Mouse (Mus musculus): ENCODE measurements at regions not wholly inside any gene's neighbourhood (a gene's known extent, or its start where the extent isn't known, plus 50 kb on each side); places are given as distances from the start of the nearest gene placed in this dataset.

DNA sequence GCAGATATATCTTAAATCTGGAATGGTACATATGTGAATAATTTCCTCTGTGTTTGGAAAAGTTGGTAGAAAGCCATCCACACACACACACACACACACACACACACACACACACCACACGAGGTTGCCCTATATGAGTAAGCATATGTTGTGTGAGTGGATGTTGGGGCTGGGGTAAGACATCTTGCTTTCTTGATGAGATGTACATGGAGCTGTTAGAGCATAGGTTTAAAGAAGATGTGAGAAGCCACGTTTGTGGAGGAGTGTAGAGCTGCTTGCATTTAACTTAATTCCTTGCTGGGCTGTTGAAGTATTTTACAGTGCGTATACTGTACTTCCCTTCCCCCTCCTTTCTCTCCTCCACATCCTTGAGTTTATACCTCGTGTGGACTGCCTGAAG lies 147.8 kb downstream of the Vrk1 start:
- Histone ChIP-seq H3K9ac (ENCODE audit: insufficient read depth, low read depth, low read length, poor library complexity, severe bottlenecking) (no peak overlapping the region), H3K9me3 (ENCODE audit: control insufficient read depth, insufficient read depth, low read depth, low read length) (no peaks in the 10 kb centered on the region), H3K27ac (ENCODE audit: insufficient read depth, low read depth, low read length, poor library complexity, severe bottlenecking) (no peak overlapping the region), H3K36me3 (ENCODE audit: control insufficient read depth, insufficient read depth, low read length, poor library complexity, severe bottlenecking) (no peaks in the 10 kb centered on the region), H3K4me1 (ENCODE audit: control insufficient read depth in 2 of 2, insufficient read depth in 2 of 2, low read length in 2 of 2, poor library complexity in 1 of 2) (no peaks in the 10 kb centered on the region), H3K4me3 (ENCODE audit: insufficient read depth in 1 of 2, low read depth in 1 of 2, low read length in 2 of 2, poor library complexity in 1 of 2, severe bottlenecking in 1 of 2) (no peak overlapping the region)
- DNase-seq (ENCODE audit: low read depth, low spot score) = no peak
- in situ Hi-C loops (cut with MboI; ENCODE audit: low sequenced_read_pairs in 2 of 2, unreplicated experiment in 2 of 2) = no loop called here
- TF ChIP-seq MAFK (IDR thresholded peaks at IDR 0.05; ENCODE audit: insufficient read depth, low read depth, low read length) = no peak
- TF ChIP-seq ZC3H11A (IDR thresholded peaks at IDR 0.05; ENCODE audit: borderline replicate concordance, low read depth, low read length) = no peak
- TF ChIP-seq CHD2 (IDR thresholded peaks at IDR 0.05; ENCODE audit: low read depth, low read length) = no peak
- TF ChIP-seq ZNF384 (IDR thresholded peaks at IDR 0.05; ENCODE audit: low read depth, low read length) = no peak
- TF ChIP-seq HCFC1 (IDR thresholded peaks at IDR 0.05; ENCODE audit: borderline replicate concordance, insufficient read depth, low read length) = no peak

DNA sequence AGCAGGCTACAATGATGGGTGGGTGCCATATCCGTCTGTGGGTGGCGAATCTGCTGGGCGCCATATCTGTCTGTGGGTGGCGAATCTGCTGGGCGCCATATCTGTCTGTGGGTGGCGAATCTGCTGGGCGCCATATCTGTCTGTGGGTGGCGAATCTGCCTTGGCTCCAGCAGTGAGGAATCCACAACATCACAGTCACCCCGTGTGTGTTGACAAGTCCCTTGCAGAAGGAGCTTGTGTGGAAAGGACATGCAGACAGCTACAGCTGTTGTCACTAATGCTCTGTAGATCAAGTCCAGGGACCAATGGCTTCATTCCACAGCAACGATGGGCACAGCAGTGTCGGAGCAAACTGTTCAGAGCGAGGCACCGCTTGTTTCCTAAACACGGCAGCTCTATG lies 148.6 kb downstream of the Vrk1 start:
- Histone ChIP-seq H3K9me3 (ENCODE audit: control insufficient read depth, insufficient read depth, low read depth, low read length) (no peaks in the 10 kb centered on the region), H3K27ac (ENCODE audit: insufficient read depth, low read depth, low read length, poor library complexity, severe bottlenecking) (no peak overlapping the region), H3K4me3 (ENCODE audit: insufficient read depth in 1 of 2, low read depth in 1 of 2, low read length in 2 of 2, poor library complexity in 1 of 2, severe bottlenecking in 1 of 2) (no peak overlapping the region), H3K4me1 (ENCODE audit: control insufficient read depth in 2 of 2, insufficient read depth in 2 of 2, low read length in 2 of 2, poor library complexity in 1 of 2) (no peaks in the 10 kb centered on the region), H3K9ac (ENCODE audit: insufficient read depth, low read depth, low read length, poor library complexity, severe bottlenecking) (no peak overlapping the region), H3K36me3 (ENCODE audit: control insufficient read depth, insufficient read depth, low read length, poor library complexity, severe bottlenecking) (no peaks in the 10 kb centered on the region)
- no peak for DNase-seq (ENCODE audit: low read depth, low spot score)
- in situ Hi-C loops (cut with MboI; ENCODE audit: low sequenced_read_pairs in 2 of 2, unreplicated experiment in 2 of 2) = no loop called here
- TF ChIP-seq ZNF384 (IDR thresholded peaks at IDR 0.05; ENCODE audit: low read depth, low read length) = no peak
- no peak for TF ChIP-seq MAFK (IDR thresholded peaks at IDR 0.05; ENCODE audit: insufficient read depth, low read depth, low read length)
- TF ChIP-seq HCFC1 (IDR thresholded peaks at IDR 0.05; ENCODE audit: borderline replicate concordance, insufficient read depth, low read length) = no peak
- no peak for TF ChIP-seq CHD2 (IDR thresholded peaks at IDR 0.05; ENCODE audit: low read depth, low read length)
- TF ChIP-seq ZC3H11A (IDR thresholded peaks at IDR 0.05; ENCODE audit: borderline replicate concordance, low read depth, low read length) = no peak

DNA sequence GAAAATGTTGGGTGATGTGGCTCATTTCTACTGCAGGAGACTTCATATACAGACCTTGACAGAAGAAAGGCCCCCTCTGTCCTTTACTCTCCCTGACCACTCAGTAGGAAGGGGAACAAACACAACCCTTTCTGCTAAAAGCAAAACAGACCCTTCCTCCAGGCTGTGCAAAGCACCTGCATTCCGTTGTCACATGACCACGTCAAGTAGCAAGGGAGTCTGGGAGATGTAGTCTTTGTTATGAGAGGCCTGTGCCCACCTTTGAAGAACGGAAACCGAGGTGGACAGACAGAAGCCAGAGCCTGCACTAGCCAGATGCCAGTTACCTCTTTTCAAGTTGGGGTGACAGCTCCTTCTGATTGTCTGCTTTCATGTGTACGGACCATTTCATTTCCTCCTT lies 161.3 kb downstream of the Vrk1 start:
- no peak for DNase-seq (ENCODE audit: low read depth, low spot score)
- no peak for TF ChIP-seq ZNF384 (IDR thresholded peaks at IDR 0.05; ENCODE audit: low read depth, low read length)
- peak; percentile 84 for TF ChIP-seq HCFC1 (IDR thresholded peaks at IDR 0.05; ENCODE audit: borderline replicate concordance, insufficient read depth, low read length)

DNA sequence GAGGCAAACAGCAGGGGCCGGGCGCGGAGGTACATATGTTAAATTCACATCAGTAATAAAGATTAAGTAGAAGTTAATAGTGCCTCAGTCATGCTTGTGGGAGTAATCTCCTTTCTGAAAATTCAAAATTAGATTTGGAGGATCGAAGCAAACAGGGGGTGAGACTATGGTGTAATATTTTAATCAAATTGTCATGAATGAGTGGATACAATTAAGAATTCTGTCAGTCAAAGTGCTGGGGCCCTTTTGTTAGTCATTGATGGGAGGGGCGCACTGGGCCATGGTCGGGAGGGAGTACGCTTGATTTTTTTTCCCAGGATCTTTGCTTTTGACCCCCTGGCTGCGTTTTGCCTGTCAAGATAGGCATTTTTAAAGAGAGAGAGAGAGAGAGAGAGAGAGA lies 163.2 kb downstream of the Vrk1 start:
- no peak for DNase-seq (ENCODE audit: low read depth, low spot score)
- Histone ChIP-seq H3K27ac (ENCODE audit: insufficient read depth, low read depth, low read length, poor library complexity, severe bottlenecking) (no peak overlapping the region), H3K4me3 (ENCODE audit: insufficient read depth in 1 of 2, low read depth in 1 of 2, low read length in 2 of 2, poor library complexity in 1 of 2, severe bottlenecking in 1 of 2) (no peak overlapping the region; a peak in 1 of 4 replicates), H3K4me1 (ENCODE audit: control insufficient read depth in 2 of 2, insufficient read depth in 2 of 2, low read length in 2 of 2, poor library complexity in 1 of 2) (peaks cover 6 to 31% of the 10 kb centered on the region in 2 experiments), H3K9me3 (ENCODE audit: control insufficient read depth, insufficient read depth, low read depth, low read length) (0 out of 2 replicates have a peak, but pooled peaks cover 2% of the 10 kb centered on the region), H3K36me3 (ENCODE audit: control insufficient read depth, insufficient read depth, low read length, poor library complexity, severe bottlenecking) (no peaks in the 10 kb centered on the region), H3K9ac (ENCODE audit: insufficient read depth, low read depth, low read length, poor library complexity, severe bottlenecking) (no peak overlapping the region)
- in situ Hi-C loops (cut with MboI; ENCODE audit: low sequenced_read_pairs in 2 of 2, unreplicated experiment in 2 of 2) = no loop called here
- TF ChIP-seq ZC3H11A (IDR thresholded peaks at IDR 0.05; ENCODE audit: borderline replicate concordance, low read depth, low read length) (no peak), CHD2 (IDR thresholded peaks at IDR 0.05; ENCODE audit: low read depth, low read length) (no peak), HCFC1 (IDR thresholded peaks at IDR 0.05; ENCODE audit: borderline replicate concordance, insufficient read depth, low read length) (no peak), ZNF384 (IDR thresholded peaks at IDR 0.05; ENCODE audit: low read depth, low read length) (no peak)

More for the DNA sequence above, 161.3 kb downstream of the Vrk1 start:
- Histone ChIP-seq H3K27ac (ENCODE audit: insufficient read depth, low read depth, low read length, poor library complexity, severe bottlenecking) (no peak overlapping the region), H3K9me3 (ENCODE audit: control insufficient read depth, insufficient read depth, low read depth, low read length) (0 out of 2 replicates have a peak, but pooled peaks cover 2% of the 10 kb centered on the region), H3K9ac (ENCODE audit: insufficient read depth, low read depth, low read length, poor library complexity, severe bottlenecking) (no peak overlapping the region), H3K36me3 (ENCODE audit: control insufficient read depth, insufficient read depth, low read length, poor library complexity, severe bottlenecking) (no peaks in the 10 kb centered on the region), H3K4me3 (ENCODE audit: insufficient read depth in 1 of 2, low read depth in 1 of 2, low read length in 2 of 2, poor library complexity in 1 of 2, severe bottlenecking in 1 of 2) (no peak overlapping the region), H3K4me1 (ENCODE audit: control insufficient read depth in 2 of 2, insufficient read depth in 2 of 2, low read length in 2 of 2, poor library complexity in 1 of 2) (peaks cover 2 to 14% of the 10 kb centered on the region in 2 experiments; a peak in 3 of 4 replicates)
- in situ Hi-C loops (cut with MboI; ENCODE audit: low sequenced_read_pairs in 2 of 2, unreplicated experiment in 2 of 2) = no loop called here

All from ES-E14 (cell line).